Mouse (Mus musculus) CD4-positive, CD25-positive, alpha-beta regulatory T cell, adult 4 months (primary cell): ENCODE results near the gene Kdsr. TPM values are rescaled to one million over a fixed set of nuclear protein-coding genes. Genes with fewer than 3 reads are reported as not detected.

ENCODE experiments used
- ATAC-seq: one replicate; pipeline ENCODE4 v1.8.0; 2017
- polyA plus RNA-seq, 2 experiments: library from polyadenylated mRNA; unstranded; fragments of 100-300 nt; shearing (Covaris generic); gene quantifications; one replicate each; pipeline ENCODE4 v1.2.1; 2017

The Kdsr gene
- polyA plus RNA-seq, 2 experiments from 2014 or later, result 25.5 to 32.4 TPM

DNA sequence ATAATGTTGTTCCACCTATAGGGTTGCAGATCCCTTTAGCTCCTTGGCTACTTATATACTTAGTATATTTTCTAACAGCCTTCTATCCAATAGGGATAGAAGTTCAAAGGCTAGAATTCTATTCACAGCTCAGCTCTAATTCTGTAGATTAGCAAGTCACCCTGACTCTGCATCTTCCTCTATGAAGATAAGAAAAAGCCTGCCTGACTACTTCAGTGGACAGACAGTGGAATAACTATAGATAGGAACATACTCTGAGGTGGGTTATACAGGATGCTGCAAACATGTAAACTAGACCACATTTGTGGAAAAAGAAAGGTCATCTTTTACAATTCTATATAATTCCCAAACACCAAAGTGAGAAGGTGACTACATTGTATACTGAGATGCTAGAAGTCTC lies 66.9 kb downstream of the Kdsr start:
- no peak for ATAC-seq

DNA sequence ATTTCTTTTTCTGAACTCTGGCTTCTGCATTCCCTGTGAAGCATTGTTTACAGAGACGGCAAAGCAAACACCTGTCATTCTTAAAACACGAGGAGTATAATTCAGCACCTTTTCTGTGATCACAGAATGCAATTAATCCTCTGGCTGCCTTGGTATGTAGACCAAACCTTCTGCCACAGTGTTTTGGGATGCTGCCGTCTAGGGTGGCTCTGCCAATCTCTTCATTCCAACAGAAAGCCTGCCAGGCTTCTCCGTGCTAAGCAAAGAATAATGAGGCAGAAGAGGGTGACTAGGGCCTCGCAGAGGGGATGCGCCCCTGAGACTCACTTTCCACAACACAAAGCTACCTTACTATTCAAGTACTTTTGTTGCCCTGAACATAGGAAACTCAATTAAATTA lies 68.6 kb downstream of the Kdsr start:
- no peak for ATAC-seq

DNA sequence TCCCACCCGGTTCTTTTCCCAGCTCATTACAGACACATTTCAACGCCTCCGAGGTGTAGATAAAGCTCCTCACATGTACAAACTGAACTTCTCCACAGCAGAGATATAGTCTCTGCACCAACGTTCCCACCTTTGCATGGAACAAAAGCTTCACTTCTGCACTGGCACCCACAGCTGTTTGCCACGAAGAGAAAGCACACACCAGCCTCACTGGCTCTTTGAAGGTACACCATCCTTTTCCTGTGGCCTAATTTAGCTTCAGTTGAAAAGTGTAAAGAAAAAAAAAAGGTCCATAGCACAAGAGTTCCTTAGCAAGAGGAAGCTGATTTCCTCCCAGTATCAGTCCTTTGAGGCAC lies 71.4 kb downstream of the Kdsr start:
- peak; percentile 70 for ATAC-seq

DNA sequence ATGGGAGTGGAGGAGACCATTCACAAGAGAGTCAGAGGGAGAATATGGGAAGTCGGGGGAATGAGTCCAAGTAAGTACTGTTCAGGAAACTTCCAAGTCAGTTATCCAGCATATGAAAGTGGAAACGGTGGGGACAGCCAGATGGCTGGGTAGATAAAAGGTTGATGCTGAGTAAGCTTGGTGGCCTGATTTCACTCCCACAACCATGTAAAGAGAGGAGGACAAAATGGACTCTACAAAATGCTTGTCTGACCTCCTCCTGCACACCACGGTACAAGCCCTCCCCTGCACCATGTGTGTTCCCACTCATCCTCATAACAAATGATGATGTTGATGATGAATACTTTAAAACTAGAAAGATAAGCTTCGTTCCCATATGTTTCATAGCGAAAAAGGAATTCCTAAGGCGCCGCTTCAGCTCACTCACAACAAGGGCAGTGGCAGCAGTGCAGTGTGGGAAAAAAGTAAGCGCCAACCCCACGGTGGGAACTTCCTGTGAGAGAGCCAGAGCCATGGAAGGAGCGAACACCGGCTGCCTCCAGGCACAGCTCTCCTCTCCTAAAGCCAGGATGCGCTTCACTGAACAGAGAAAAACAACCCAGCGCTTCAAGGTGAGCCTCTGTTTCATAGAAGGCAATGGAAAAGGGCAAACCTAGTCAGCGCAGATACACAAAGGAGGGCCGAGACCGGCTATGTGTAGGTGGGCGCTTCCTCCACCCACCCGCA lies 71.9 kb downstream of the Kdsr start:
- peak; percentile 52 for ATAC-seq

DNA sequence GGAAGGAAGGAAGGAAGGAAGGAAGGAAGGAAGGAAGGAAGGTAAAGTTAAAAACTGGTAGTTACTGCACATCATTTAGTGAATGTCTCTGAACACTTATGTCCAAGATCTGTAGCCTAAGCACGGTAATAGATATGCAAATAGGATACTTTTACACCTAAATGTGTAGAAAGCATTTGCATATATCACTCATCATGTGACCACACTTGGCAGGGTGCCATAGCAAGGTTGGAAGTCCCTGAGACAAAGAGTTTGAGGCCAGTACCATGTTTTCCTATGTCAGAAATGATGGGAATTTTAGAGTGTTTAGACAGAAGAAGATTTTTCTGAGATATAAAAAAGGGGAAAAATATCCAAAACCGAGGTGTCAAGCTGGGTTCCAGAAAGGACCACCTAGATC lies 73.8 kb downstream of the Kdsr start:
- ATAC-seq, result no peak

DNA sequence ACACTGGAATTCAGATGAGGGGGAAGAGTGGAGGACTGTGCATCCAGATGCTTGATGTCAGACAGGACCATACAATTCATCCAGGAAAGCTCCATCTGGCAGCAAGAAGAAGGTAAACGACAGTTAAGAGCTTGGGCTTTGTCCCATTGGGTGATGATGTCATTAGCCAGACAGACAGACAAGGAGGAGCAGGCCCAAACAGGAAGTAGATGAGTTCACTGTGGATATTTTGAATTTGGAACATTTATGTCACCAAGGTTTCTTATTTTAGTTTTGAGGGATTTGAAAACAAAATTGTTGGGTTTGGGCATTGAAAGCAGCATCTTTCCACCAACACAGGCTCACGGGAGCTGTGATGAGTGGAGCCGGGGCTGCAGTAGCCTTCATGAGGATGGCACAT lies 75.0 kb downstream of the Kdsr start:
- peak; percentile 41 for ATAC-seq

DNA sequence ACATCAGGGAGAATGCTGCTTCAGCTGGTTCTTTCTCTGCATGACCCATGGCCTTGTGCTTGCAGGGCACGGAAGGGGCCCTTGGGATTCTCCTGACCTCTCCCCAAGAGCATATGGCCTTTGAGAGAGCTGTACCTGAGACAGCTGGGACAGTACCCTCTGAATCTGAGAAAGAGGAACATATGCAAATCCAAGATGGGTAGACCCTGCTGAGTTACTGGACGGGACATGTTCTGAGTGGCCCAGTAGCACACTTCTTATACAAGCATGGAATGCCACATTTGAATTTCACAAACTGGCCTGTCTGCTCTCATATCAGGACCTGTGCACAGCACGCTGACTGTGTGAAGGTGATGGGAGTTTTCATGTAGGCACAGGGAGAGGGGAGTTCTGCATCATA lies 76.7 kb downstream of the Kdsr start:
- no peak for ATAC-seq

DNA sequence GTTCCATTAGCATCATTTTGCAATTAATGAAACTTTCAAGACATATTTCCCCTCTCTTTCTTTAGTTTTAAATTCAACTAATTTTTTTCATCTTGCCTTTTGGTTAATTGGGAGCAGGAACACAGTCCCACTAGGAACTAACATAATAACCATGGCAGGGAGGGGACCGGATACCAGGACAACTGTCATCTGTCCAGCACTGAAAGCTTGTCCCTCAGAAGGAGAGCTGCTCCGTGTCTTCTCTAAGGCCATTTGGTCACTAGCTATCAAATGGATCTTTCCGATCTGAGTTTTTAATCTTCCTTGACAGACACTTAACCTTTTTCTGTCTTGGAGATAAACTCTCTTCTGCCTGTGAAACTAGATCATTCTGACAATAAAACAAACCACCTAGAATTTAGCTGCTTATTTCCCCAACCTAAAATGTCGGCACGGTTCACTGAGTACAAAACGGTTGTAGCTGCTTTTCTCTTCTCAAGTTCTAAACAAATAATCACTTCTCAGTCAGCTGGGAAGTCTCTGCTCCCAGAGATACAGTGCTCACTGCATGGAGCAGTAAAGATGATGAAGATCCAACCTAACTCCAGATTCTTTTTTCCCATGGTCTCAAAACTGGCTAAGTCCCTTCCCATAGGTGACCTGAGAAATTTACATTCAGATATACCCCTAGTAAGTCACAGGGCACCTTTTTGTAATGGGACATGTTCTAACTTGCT lies 79.6 kb downstream of the Kdsr start:
- ATAC-seq, result no peak

DNA sequence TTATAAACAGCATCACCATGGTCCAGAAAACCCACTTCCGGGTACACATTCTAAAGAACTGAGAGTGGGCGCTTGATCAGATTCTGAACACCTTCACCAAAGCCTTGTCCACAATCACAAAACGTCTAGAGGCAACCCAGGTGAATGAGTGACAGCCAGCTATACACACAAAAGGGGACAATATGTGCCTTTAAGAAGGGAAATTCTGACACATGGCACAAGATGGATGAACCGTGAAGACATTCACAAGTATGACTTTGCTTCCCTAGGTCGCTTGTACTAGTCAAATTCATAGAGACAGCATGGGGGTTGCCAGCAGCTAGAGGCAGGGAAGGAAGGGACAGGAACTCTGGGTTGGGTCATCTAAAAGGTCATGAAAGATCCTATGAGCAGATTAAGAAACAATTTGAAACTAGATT lies 81.5 kb downstream of the Kdsr start:
- peak; percentile 74 for ATAC-seq

Other genes starting within 250 kb of the Kdsr start
- 100 to 1,000 TPM; 167 to 170 TPM for gene Bcl2, start 45.5 kb downstream of the Kdsr start, polyA plus RNA-seq
- gene Vps4b, start 37.0 kb upstream of the Kdsr start, polyA plus RNA-seq, result 10 to 100 TPM; 53.2 to 64.5 TPM
- gene Serpinb5, start 101.4 kb upstream of the Kdsr start, polyA plus RNA-seq, result not detected
- not detected for gene Serpinb12, start 174.7 kb upstream of the Kdsr start, polyA plus RNA-seq
- not detected for gene Serpinb13, start 221.3 kb upstream of the Kdsr start, polyA plus RNA-seq